Mouse (Mus musculus) heart, embryonic 16.5 days (tissue): ENCODE results near the gene Prkar2b. TPM values are rescaled to one million over a fixed set of nuclear protein-coding genes. Genes with fewer than 3 reads are reported as not detected.

Source experiments
- ATAC-seq: fragments of 200-750 bp; cut with Nextera tagmentation; replicated peaks from 2 replicates; pipeline ENCODE4 v1.8.0; 2017; ENCODE audit warnings: moderate number of reproducible peaks; ENCODE audit not compliant: insufficient read depth, low FRiP score; ENCODE audit errors: extremely low read depth
- H3K27ac ChIP-seq: fragments of 300-500 bp; sonication (generic); 2 replicates; pipeline ENCODE4 v1.5.1; 2014; ENCODE audit warnings: mild to moderate bottlenecking, low read length, control low read depth, moderate library complexity
- H3K27me3 ChIP-seq: fragments of 300-500 bp; sonication (generic); 2 replicates; pipeline ENCODE4 v1.6.1; 2014; ENCODE audit warnings: low read length, mixed read lengths; ENCODE audit not compliant: control insufficient read depth, insufficient read depth
- H3K36me3 ChIP-seq: fragments of 300-500 bp; sonication (generic); 2 replicates; pipeline ENCODE4 v1.6.1; 2014; ENCODE audit not compliant: control insufficient read depth, insufficient read depth
- H3K4me1 ChIP-seq: fragments of 300-500 bp; sonication (generic); 2 replicates; pipeline ENCODE4 v1.6.1; 2014; ENCODE audit warnings: low read length, mixed read lengths; ENCODE audit not compliant: control insufficient read depth, insufficient read depth
- H3K4me2 ChIP-seq: fragments of 300-500 bp; sonication (generic); 2 replicates; pipeline ENCODE4 v1.6.1; 2014; ENCODE audit warnings: low read depth, mild to moderate bottlenecking, control low read depth, low read length
- H3K4me3 ChIP-seq: fragments of 300-500 bp; sonication (generic); 2 replicates; pipeline ENCODE4 v1.5.1; 2014; ENCODE audit warnings: mild to moderate bottlenecking, control low read depth, low read length
- H3K9ac ChIP-seq: fragments of 300-500 bp; sonication (generic); 2 replicates; pipeline ENCODE4 v1.6.1; 2014; ENCODE audit warnings: low read length, control low read depth
- H3K9me3 ChIP-seq: fragments of 300-500 bp; sonication (generic); replicated peaks from 2 replicates; pipeline ENCODE4 v1.6.1; 2016; ENCODE audit warnings: low read length; ENCODE audit not compliant: control insufficient read depth
- WGBS: fragments of 180-500 bp; shearing (Covaris S2); extraction: QIAGEN DNeasy Blood & Tissue Kit; methylation state at CpG from one replicate; pipeline ENCODE4 v1.1.7; 2014; 5-methylcytosine and 5-hydroxymethylcytosine counted together
- polyA plus RNA-seq: library from polyadenylated mRNA; unstranded; fragments of >200 nt; fragmentation: Nextera tagmentation; extraction: Ambion mirVana; gene quantifications from 2 replicates; pipeline ENCODE4 v1.2.1, GENCODE M21; 2015

Gene Prkar2b
- polyA plus RNA-seq, 1 experiment from 2014 or later: 9.4 TPM

DNA sequence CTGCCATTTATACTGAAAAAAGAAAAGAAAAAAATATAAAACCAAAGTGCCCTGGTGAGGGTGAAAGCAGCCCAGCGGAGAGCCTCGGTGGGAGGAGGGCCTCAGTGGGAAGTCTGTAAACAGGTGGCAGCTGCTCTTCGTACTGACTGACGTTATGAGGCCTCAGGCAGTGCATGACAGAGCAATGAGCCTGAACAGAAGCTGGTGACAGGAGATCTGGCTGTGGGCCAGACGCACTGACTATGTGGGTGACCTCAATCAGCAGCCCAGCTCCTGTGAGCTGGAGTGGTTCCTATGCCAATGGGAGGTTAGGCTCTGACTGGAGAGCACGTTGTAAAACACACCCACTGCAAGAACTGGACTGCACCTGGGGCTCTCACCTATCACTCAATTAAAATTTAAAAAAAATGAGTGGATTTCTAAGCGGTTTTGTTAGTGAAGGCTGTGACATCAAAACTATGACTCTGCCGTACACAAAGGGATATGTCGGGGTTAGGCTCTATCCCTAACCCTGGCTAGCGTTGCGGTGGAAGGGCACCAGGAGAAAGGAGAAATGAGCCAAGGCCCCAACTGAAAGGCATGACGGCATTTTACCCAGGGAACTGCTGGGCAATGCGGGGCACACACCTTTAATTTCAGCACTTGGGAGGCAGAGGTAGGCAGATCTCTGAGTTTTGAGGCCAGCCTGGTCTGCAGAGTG lies 87.5 kb downstream of the Prkar2b start:
- H3K27me3 ChIP-seq: no peaks in the 10 kb centered on the region
- peak; percentile 97 for ATAC-seq
- H3K36me3 ChIP-seq: no peaks in the 10 kb centered on the region
- peak overlapping the region; percentile 77 for H3K27ac ChIP-seq
- no peak overlapping the region for H3K9ac ChIP-seq
- H3K4me1 ChIP-seq: peaks cover 8% of the 10 kb centered on the region
- no peak overlapping the region for H3K4me3 ChIP-seq
- 36% methylated on average over 13 of the region's 13 CpGs for WGBS
- H3K4me2 ChIP-seq: peak overlapping the region; percentile 39; the same call in 1 of the 2 replicates
- H3K9me3 ChIP-seq: no peaks in the 10 kb centered on the region

DNA sequence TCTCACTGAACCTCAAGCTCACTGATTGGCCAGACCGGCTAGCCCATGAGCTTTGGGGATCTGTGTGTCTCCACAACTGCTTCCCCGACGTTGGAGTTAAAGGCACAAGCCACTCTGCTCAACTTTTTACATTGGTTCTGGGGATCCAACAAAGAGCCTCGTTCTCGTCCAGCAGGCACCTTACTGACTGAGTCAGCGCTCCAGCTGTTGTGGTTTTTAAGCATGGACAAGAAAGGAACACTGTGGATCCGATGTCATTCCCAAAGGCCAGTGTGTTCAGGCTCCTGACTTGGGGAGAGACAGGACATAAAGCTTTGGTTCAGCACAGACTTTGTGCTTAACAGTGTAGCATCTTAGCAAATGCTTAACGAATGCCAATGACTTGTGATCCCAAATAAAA lies 89.5 kb downstream of the Prkar2b start:
- Histone ChIP-seq H3K36me3 (no peaks in the 10 kb centered on the region), H3K27me3 (no peaks in the 10 kb centered on the region), H3K4me3 (no peak overlapping the region), H3K27ac (no peak overlapping the region), H3K4me1 (peaks cover 9% of the 10 kb centered on the region), H3K9ac (no peak overlapping the region), H3K9me3 (no peaks in the 10 kb centered on the region), H3K4me2 (no peak overlapping the region)
- no peak for ATAC-seq
- 86% methylated on average over 8 of the region's 8 CpGs for WGBS

DNA sequence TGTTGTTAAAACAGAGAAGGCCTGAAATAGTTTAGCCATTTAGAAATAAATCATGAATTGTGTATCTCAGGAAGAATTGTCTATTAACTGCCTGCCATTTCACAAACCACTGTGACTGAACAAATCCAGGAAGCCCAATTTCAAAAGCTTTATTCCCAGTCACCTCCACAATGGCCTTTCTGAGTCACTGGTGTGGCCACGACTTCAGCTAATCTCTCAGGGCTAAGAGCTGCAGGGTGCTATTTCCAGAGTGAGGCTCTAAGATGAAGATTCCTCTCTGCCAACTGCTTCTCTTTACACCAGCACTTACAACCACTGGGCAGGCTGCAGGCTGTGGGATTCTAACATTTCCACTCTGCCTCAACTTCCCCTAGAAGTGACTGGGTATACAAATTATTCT lies 92.0 kb downstream of the Prkar2b start:
- Histone ChIP-seq H3K36me3 (no peaks in the 10 kb centered on the region), H3K9ac (peak overlapping the region; percentile 41; the same call in 1 of the 2 replicates), H3K4me2 (no peak overlapping the region), H3K4me3 (no peak overlapping the region), H3K27me3 (no peaks in the 10 kb centered on the region), H3K27ac (peak overlapping the region; percentile 62), H3K4me1 (peaks cover 9% of the 10 kb centered on the region), H3K9me3 (no peaks in the 10 kb centered on the region)
- WGBS: 14% methylated on average over 1 of the region's 1 CpGs
- ATAC-seq: no peak

DNA sequence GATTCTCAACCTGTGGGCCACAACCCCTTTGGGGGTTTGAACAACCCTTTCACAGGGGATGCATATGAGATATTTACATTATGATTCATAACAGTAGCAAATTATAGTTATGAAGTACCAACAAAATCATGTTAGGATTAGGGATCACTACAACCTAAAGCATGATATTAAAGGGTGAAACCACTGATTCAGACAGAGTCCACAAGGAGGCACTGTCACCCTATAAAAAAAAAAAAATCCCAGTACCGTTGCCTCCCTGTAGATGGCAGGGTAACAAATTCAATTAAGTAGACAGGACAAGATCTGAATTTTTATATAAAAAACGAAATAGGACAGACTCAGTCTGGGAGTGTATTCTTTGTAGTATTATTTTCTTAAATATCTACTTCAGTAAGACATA lies 93.6 kb downstream of the Prkar2b start:
- no peaks in the 10 kb centered on the region for H3K9me3 ChIP-seq
- ATAC-seq: no peak
- WGBS: 4% methylated on average over 2 of the region's 2 CpGs
- no peak overlapping the region for H3K4me2 ChIP-seq
- no peak overlapping the region for H3K9ac ChIP-seq
- H3K27me3 ChIP-seq: no peaks in the 10 kb centered on the region
- no peak overlapping the region for H3K4me3 ChIP-seq
- H3K27ac ChIP-seq: no peak overlapping the region
- H3K36me3 ChIP-seq: peaks cover 2% of the 10 kb centered on the region; the same call in 1 of the 2 replicates
- 0 out of 2 replicates have a peak, but pooled peaks cover 2% of the 10 kb centered on the region for H3K4me1 ChIP-seq

DNA sequence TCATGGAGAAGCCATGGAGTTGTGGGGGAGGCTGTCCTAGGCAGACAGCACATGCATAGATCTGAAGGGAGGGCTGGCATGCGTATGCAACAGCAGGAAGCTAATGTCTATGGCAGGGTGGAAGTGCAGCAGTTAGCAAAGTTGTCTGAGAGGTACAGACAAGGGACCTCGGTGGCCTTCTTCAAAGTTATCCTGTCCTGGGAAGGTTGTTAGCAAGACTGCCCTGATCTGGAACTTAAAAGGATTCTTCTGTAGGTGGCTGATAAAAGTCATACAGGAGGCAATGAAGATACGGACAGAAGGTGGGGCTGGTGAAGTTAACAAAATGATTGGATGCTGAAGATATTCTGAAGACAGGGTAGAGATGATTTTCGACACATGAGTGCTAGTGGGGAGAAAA lies 94.7 kb downstream of the Prkar2b start:
- no peak overlapping the region for H3K9ac ChIP-seq
- no peaks in the 10 kb centered on the region for H3K9me3 ChIP-seq
- 0 out of 2 replicates have a peak, but pooled peaks cover 2% of the 10 kb centered on the region for H3K4me1 ChIP-seq
- H3K36me3 ChIP-seq: peaks cover 2% of the 10 kb centered on the region; the same call in 1 of the 2 replicates
- no peaks in the 10 kb centered on the region for H3K27me3 ChIP-seq
- no peak overlapping the region for H3K4me2 ChIP-seq
- ATAC-seq: no peak
- H3K27ac ChIP-seq: no peak overlapping the region
- 73% methylated on average over 4 of the region's 4 CpGs for WGBS
- H3K4me3 ChIP-seq: no peak overlapping the region

DNA sequence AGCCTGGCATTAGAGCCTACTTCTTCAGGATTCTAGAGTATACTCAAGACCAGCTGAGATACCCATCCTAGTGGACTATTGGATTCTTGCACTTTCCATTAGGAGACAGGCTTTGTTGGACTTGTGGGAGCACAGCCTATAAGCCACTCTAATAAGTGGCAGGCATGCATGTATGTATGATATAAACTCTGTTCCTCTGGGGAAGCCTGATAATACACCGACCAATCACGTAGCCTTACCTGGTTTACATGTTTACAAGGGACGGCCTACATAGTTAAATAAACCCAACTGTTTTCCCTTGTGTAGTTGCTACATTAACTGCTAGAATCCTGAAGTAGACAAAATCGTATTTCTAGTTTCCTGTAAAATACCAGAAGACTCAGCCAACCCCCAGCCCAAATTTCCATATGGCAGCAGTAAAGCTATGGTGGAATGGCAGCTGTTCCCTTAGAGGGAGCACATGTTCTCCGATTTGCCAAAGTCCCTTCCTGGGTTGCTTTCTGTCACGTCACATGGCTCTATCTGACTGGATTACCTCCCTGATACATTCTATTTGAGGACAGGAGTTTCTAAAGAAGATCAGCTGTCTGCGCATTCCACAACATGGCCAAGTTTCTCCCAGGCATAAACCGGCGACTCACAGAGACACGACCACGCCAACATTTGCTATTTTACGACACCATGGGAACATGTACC lies 95.4 kb downstream of the Prkar2b start:
- Histone ChIP-seq H3K9ac (no peak overlapping the region), H3K27me3 (no peaks in the 10 kb centered on the region), H3K4me2 (no peak overlapping the region), H3K4me1 (0 out of 2 replicates have a peak, but pooled peaks cover 2% of the 10 kb centered on the region), H3K9me3 (no peaks in the 10 kb centered on the region), H3K36me3 (peaks cover 2% of the 10 kb centered on the region; the same call in 1 of the 2 replicates), H3K4me3 (no peak overlapping the region), H3K27ac (no peak overlapping the region)
- ATAC-seq: no peak
- WGBS: 78% methylated on average over 12 of the region's 12 CpGs

DNA sequence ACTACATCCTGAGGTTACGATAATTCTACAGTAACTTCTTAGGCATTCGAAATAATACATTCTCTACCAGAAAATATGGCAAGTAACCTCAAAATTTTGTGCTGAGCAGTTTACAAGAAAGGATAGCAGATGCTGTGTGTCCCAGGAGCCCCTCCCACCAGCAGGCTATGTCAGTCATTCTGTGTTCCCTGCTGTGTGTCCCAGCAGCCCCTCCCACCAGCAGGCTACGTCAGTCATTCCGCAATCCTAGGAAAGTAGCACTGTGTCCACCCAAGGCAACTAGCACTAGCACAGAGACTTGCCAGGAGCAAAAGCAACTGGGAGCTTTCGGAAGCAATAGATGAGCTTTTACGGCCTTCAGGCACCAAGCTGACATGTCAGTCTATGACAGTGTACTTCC lies 97.0 kb downstream of the Prkar2b start:
- Histone ChIP-seq H3K4me3 (no peak overlapping the region), H3K4me1 (0 out of 2 replicates have a peak, but pooled peaks cover 2% of the 10 kb centered on the region), H3K4me2 (no peak overlapping the region), H3K27me3 (no peaks in the 10 kb centered on the region), H3K9ac (no peak overlapping the region), H3K36me3 (peaks cover 2% of the 10 kb centered on the region; the same call in 1 of the 2 replicates), H3K27ac (no peak overlapping the region), H3K9me3 (no peaks in the 10 kb centered on the region)
- 86% methylated on average over 6 of the region's 6 CpGs for WGBS
- ATAC-seq: no peak

DNA sequence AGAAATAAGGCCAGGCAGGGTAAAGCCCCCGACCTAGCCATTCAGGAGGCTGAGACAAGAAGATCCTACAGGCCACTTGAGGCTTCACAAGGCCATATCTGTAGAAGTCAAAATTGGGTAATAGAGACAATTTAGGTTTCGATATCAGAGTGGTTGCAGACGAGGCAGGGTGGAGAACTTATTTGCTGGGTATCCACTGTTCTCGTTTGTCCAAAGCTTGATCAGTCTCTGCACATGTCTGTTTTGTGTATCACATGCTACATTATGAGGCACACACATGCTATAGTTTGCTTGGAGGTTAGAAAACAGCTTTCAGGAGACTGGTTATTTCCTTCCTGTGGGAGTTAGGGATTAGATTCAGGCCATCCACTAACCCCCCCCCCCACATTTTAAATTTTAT lies 105.3 kb downstream of the Prkar2b start:
- WGBS: 88% methylated on average over 4 of the region's 4 CpGs
- H3K27me3 ChIP-seq: no peaks in the 10 kb centered on the region
- no peak overlapping the region for H3K27ac ChIP-seq
- H3K4me2 ChIP-seq: no peak overlapping the region
- H3K36me3 ChIP-seq: no peaks in the 10 kb centered on the region
- no peak overlapping the region for H3K9ac ChIP-seq
- ATAC-seq: no peak
- peaks cover 8% of the 10 kb centered on the region for H3K4me1 ChIP-seq
- no peak overlapping the region for H3K4me3 ChIP-seq
- H3K9me3 ChIP-seq: no peaks in the 10 kb centered on the region

DNA sequence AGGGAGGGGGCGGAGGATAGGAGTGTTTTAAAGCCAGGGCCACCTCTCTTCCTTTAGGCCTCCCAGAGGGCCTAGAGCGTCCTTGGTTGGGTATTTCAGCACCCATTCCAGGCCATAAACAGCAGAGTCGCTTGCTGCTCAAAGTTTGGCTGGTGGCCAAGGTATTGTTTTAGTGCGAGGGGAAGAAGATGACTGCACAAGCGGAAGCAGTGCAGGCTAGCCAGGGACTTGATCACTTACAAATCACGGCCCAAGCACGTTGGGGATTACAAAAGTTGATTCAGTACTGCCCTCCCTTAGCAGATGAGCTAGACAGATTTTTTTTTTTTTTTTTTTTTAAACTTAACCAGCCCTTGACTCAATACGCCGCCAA lies 110.5 kb downstream of the Prkar2b start:
- WGBS: 3% methylated on average over 9 of the region's 9 CpGs
- H3K4me1 ChIP-seq: peaks cover 16% of the 10 kb centered on the region
- ATAC-seq: no peak
- H3K36me3 ChIP-seq: no peaks in the 10 kb centered on the region
- no peaks in the 10 kb centered on the region for H3K9me3 ChIP-seq
- peak overlapping the region; percentile 57 for H3K9ac ChIP-seq
- peak overlapping the region; percentile 65 for H3K4me2 ChIP-seq
- peak overlapping the region; percentile 53 for H3K4me3 ChIP-seq
- no peaks in the 10 kb centered on the region for H3K27me3 ChIP-seq
- peak overlapping the region; percentile 93 for H3K27ac ChIP-seq
